Mouse (Mus musculus): ENCODE results near the gene Gm20532.

DNA sequence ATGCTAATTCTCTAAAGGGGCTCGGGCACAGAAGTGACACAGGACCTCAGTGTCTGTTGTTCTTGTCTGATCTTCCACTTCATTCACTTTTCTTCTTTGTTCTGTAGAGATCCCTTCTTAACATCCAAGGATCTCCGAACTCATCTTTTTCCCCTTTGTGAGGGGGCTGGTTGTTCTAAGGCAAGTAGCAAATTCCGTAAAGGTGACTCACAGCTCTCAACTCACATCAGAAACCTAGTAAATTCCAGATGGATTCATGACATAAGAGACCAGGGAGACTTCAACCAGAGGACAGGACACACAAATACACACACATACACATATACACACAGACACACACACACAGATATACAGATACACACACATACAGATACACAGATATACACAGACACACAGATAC is 24.1 kb downstream of the Gm20532 start:
- TF ChIP-seq GATA1 (IDR thresholded peaks at IDR 0.05; ENCODE audit: low read length) (no peak), TAL1 (IDR thresholded peaks at IDR 0.05; ENCODE audit: low read length) (no peak)
